Mouse (Mus musculus) bone marrow, adult 2 months (tissue): Measurements from ENCODE around the gene Ramp3.

Source experiments
- CTCF ChIP-seq: fragments of 200-500 bp; IDR thresholded peaks from 2 replicates; pipeline ENCODE4 v1.5.1; 2011; ENCODE audit warnings: low read length, control low read depth; ENCODE audit not compliant: control insufficient read depth, insufficient read depth
- POLR2A ChIP-seq: fragments of 200-500 bp; IDR thresholded peaks from 2 replicates; pipeline ENCODE4 v1.6.1; 2011; ENCODE audit warnings: low read depth, mild to moderate bottlenecking, control low read depth, low read length, borderline replicate concordance; ENCODE audit not compliant: control insufficient read depth

GRCm38 (mm10) chr11:6702258-6702657 lies 43.9 kb downstream of the Ramp3 start:
- TF ChIP-seq CTCF (no peak), POLR2A (no peak)
